Mouse (Mus musculus): ENCODE measurements around the gene Traf3. TPM values are rescaled to one million over a fixed set of nuclear protein-coding genes. Genes with fewer than 3 reads are reported as not detected.

Traf3 gene
- polyA plus RNA-seq (2016; fragmentation: Nextera tagmentation; extraction: Ambion mirVana): 20.4 and 20.9 TPM in 2 replicates

DNA sequence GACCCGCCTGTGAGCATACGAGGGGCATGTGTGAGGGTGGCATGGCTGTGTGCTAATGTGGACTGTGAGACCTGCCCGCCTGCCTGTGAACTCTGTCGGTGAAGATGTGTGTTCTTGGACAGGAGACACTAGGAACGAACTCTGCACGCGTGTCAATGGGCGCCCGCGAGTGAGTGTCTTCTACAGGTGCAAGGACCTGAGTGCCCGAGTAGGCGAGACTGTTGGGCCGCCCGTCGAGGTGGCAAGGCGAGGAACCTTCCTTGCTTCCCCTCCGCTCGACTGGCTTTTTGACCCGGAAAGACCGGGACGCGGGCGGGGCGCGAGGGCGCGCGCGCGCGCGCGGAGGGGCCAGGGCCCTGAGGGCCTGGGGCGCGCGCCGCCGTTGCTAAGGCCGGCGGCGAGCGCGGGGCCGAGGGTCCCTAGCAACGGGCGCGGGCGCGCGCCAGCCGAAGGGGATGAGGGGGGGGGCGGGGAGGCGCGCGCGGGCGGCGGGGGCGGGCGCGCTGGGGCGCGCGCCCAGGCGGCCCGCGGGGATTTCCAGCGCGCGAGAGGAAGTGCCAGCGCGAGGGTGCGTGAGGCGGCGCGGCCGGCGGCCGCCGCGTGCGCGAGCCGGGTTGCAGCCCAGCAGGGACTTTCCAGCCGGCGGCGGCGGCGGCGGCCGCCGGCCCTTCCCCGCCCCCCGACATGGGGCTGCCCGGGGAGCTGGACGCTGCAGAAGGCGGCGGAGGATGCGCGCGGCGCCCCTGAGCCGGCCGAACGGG is at the start of gene Traf3:
Gene Traf3, plus strand, starts transcription at position 540 of the 761 bp plus-strand sequence.
- Histone ChIP-seq H3K36me3 (no peaks in the 10 kb centered on the region), H3K4me2 (replicated peaks) (peak within 1 kb of the TSS; percentile 86), H3K9me3 (no peaks in the 10 kb centered on the region), H3K4me3 (peak within 1 kb of the TSS; percentile 84), H3K27ac (replicated peaks) (peak within 1 kb of the TSS; percentile 88), H3K4me1 (peaks cover 61% of the 10 kb centered on the region), H3K9ac (replicated peaks) (peak within 1 kb of the TSS; percentile 92), H3K27me3 (no peaks in the 10 kb centered on the region)
- WGBS: 6% methylated on average over 65 of the region's 105 CpGs
- peak; percentile 57 for ATAC-seq (ENCODE audit: low FRiP score, low read depth)

GRCm38 (mm10) chr12:111119506-111120085 is 46.6 kb upstream of the Traf3 start:
- Histone ChIP-seq H3K27me3 (no peaks in the 10 kb centered on the region), H3K36me3 (peaks cover 34% of the 10 kb centered on the region), H3K9me3 (peaks cover 4% of the 10 kb centered on the region), H3K27ac (replicated peaks) (no peak overlapping the region), H3K9ac (replicated peaks) (no peak overlapping the region), H3K4me3 (no peak overlapping the region), H3K4me2 (replicated peaks) (no peak overlapping the region), H3K4me1 (no peaks in the 10 kb centered on the region)
- ATAC-seq (ENCODE audit: low FRiP score, low read depth): no peak
- WGBS: 93% methylated on average over 5 of the region's 5 CpGs

DNA sequence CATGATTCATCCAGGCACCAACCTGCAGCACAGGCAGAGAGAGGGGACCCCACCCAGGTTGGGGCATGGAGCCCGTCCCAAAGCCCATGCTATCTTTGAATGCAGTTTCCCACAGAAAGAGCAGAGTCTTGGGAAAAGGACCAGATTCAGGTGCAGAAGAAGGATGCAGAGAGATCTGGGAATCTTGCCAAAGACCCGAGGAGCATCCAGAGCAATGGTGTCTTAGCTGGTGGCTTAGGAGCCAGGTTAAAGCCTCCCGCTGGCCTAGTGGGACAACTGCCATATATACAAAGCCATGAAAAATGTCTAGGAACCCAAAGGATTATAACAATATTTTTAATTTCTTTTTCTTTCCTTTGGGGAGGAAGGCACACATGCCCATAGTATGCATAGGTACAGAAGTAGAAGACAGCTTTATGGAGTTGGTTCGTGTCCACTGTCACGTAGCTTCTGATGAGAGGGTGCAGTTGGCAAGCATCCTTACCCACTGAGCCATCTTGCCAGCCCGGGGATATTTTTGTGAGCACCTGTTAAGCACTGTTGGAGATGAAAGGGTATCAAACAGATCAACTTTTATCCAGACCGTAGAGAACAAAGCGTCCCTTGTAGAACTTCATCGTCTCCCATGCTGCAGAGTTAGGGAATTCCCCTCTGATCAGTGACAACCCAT is 45.1 kb upstream of the Traf3 start:
- H3K36me3 ChIP-seq: peaks cover 25% of the 10 kb centered on the region
- H3K4me3 ChIP-seq: no peak overlapping the region
- whole genome bisulfite sequencing: 93% methylated on average over 9 of the region's 9 CpGs

DNA sequence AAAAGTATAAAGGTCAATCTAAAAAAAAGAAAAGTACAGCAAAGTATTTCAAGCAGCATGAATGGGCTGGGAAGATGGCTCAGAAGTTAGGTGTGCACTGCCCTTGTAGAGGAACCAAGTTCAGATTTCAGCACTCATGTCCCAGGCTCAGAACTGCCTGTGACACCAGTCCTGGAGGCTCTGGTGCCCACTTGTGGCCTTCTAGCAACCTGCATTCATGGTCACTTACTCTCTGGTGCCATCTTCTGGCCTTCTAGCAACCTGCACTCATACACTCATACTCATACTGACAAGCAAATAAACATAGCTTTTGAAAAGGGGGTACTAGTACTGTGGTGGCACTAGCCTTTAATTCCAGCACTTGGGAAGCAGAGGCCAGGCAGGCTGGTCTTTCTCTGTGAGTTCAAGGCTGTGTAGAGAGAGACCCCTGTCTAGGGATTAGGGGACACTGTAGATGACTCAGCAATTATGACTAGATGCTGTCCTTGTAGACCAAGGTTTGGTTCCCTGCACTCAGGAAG is 43.8 kb upstream of the Traf3 start:
- Histone ChIP-seq H3K4me3 (no peak overlapping the region), H3K27me3 (no peaks in the 10 kb centered on the region), H3K9ac (replicated peaks) (no peak overlapping the region), H3K4me2 (replicated peaks) (no peak overlapping the region), H3K36me3 (peaks cover 17% of the 10 kb centered on the region), H3K4me1 (0 out of 2 replicates have a peak, but pooled peaks cover 2% of the 10 kb centered on the region), H3K27ac (replicated peaks) (no peak overlapping the region), H3K9me3 (peaks cover 4% of the 10 kb centered on the region)
- no peak for ATAC-seq (ENCODE audit: low FRiP score, low read depth)

More for the DNA sequence above, 45.1 kb upstream of the Traf3 start:
- H3K4me1 ChIP-seq: 0 out of 2 replicates have a peak, but pooled peaks cover 2% of the 10 kb centered on the region
- peaks cover 4% of the 10 kb centered on the region for H3K9me3 ChIP-seq
- no peak for ATAC-seq (ENCODE audit: low FRiP score, low read depth)
- no peak overlapping the region for H3K4me2 ChIP-seq (replicated peaks)
- H3K27ac ChIP-seq (replicated peaks): no peak overlapping the region
- H3K27me3 ChIP-seq: no peaks in the 10 kb centered on the region
- no peak overlapping the region for H3K9ac ChIP-seq (replicated peaks)

DNA sequence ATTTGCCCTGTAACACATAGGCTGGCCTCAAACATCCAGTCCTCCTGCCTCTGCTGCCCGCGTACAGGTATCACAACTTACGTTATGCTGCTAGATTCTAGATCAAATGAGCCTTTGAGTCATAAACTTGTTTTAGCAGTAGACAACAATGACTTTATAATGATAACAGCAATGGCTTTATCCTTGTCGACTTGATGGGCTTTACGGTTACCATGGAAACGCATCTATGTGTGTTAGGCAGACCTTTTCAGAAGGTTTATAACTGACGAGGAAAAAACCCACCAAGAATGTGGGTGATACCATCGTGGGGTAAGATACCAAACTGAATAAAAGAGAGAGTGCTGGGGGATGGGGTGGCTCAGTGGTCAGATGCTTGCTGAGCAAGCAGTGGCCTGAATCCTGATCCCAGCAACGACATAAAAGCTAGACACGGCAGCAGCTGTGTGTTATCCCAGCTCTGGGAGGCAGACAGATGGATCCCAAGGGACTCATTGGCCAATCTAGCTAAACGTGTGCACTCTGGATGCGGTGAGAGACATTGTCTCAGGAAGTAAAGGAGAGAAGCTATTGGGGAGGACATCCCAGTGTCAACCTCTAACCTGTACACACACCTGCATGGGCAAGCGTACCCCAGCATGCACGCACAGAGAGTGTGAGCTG is 41.4 kb upstream of the Traf3 start:
- no peak overlapping the region for H3K27ac ChIP-seq (replicated peaks)
- peaks cover 4% of the 10 kb centered on the region for H3K9me3 ChIP-seq
- H3K9ac ChIP-seq (replicated peaks): no peak overlapping the region
- H3K36me3 ChIP-seq: 0 out of 2 replicates have a peak, but pooled peaks cover 6% of the 10 kb centered on the region
- H3K27me3 ChIP-seq: no peaks in the 10 kb centered on the region
- H3K4me3 ChIP-seq: no peak overlapping the region
- no peak overlapping the region for H3K4me2 ChIP-seq (replicated peaks)
- 68% methylated on average over 14 of the region's 14 CpGs for WGBS
- ATAC-seq (ENCODE audit: low FRiP score, low read depth): no peak
- H3K4me1 ChIP-seq: 0 out of 2 replicates have a peak, but pooled peaks cover 2% of the 10 kb centered on the region

GRCm38 (mm10) chr12:111125666-111126065 is 40.5 kb upstream of the Traf3 start:
- ATAC-seq (ENCODE audit: low FRiP score, low read depth): no peak

GRCm38 (mm10) chr12:111134169-111134568 is 32.0 kb upstream of the Traf3 start:
- Histone ChIP-seq H3K9ac (replicated peaks) (no peak overlapping the region), H3K4me1 (no peaks in the 10 kb centered on the region), H3K27me3 (no peaks in the 10 kb centered on the region), H3K36me3 (no peaks in the 10 kb centered on the region), H3K4me2 (replicated peaks) (no peak overlapping the region), H3K27ac (replicated peaks) (no peak overlapping the region), H3K9me3 (peaks cover 13% of the 10 kb centered on the region; the same call in 1 of the 2 replicates), H3K4me3 (no peak overlapping the region)
- no peak for ATAC-seq (ENCODE audit: low FRiP score, low read depth)
- 85% methylated on average over 7 of the region's 7 CpGs for WGBS

More at GRCm38 (mm10) chr12:111125666-111126065, 40.5 kb upstream of the Traf3 start:
- Histone ChIP-seq H3K36me3 (no peaks in the 10 kb centered on the region), H3K4me1 (0 out of 2 replicates have a peak, but pooled peaks cover 2% of the 10 kb centered on the region), H3K4me2 (replicated peaks) (no peak overlapping the region), H3K4me3 (no peak overlapping the region), H3K27me3 (no peaks in the 10 kb centered on the region), H3K9ac (replicated peaks) (no peak overlapping the region), H3K9me3 (peaks cover 5% of the 10 kb centered on the region), H3K27ac (replicated peaks) (no peak overlapping the region)
- 73% methylated on average over 6 of the region's 6 CpGs for WGBS

- Histone ChIP-seq H3K9ac (replicated peaks) (no peak overlapping the region), H3K9me3 (peaks cover 13% of the 10 kb centered on the region; the same call in 1 of the 2 replicates), H3K27ac (replicated peaks) (no peak overlapping the region), H3K36me3 (no peaks in the 10 kb centered on the region), H3K4me3 (no peak overlapping the region), H3K4me2 (replicated peaks) (no peak overlapping the region), H3K27me3 (no peaks in the 10 kb centered on the region), H3K4me1 (no peaks in the 10 kb centered on the region)
- no peak for ATAC-seq (ENCODE audit: low FRiP score, low read depth)
- 80% methylated on average over 19 of the region's 19 CpGs for WGBS
Observed at GRCm38 (mm10) chr12:111134791-111135733, 31.1 kb upstream of the Traf3 start.

GRCm38 (mm10) chr12:111135953-111136352 is 30.2 kb upstream of the Traf3 start:
- Histone ChIP-seq H3K4me2 (replicated peaks) (no peak overlapping the region), H3K4me1 (no peaks in the 10 kb centered on the region), H3K36me3 (no peaks in the 10 kb centered on the region), H3K27ac (replicated peaks) (no peak overlapping the region), H3K9ac (replicated peaks) (no peak overlapping the region), H3K4me3 (no peak overlapping the region), H3K27me3 (no peaks in the 10 kb centered on the region), H3K9me3 (peaks cover 9% of the 10 kb centered on the region; the same call in 1 of the 2 replicates)
- WGBS: 71% methylated on average over 3 of the region's 3 CpGs
- no peak for ATAC-seq (ENCODE audit: low FRiP score, low read depth)

- peaks cover 9% of the 10 kb centered on the region; the same call in 1 of the 2 replicates for H3K9me3 ChIP-seq
- no peak overlapping the region for H3K4me3 ChIP-seq
- no peak overlapping the region for H3K9ac ChIP-seq (replicated peaks)
- H3K4me1 ChIP-seq: no peaks in the 10 kb centered on the region
- no peaks in the 10 kb centered on the region for H3K27me3 ChIP-seq
- no peak overlapping the region for H3K4me2 ChIP-seq (replicated peaks)
- WGBS: 58% methylated on average over 2 of the region's 2 CpGs
- ATAC-seq (ENCODE audit: low FRiP score, low read depth): no peak
- H3K36me3 ChIP-seq: no peaks in the 10 kb centered on the region
- H3K27ac ChIP-seq (replicated peaks): no peak overlapping the region
Observed at GRCm38 (mm10) chr12:111137079-111137478, 29.1 kb upstream of the Traf3 start.
